Mouse (Mus musculus): Measurements from ENCODE around the gene Hyls1. TPM values are rescaled to one million over a fixed set of nuclear protein-coding genes. Genes with fewer than 3 reads are reported as not detected.

The Hyls1 gene
- polyA plus RNA-seq, 1 experiment from 2014 or later, result 4.7 TPM

DNA sequence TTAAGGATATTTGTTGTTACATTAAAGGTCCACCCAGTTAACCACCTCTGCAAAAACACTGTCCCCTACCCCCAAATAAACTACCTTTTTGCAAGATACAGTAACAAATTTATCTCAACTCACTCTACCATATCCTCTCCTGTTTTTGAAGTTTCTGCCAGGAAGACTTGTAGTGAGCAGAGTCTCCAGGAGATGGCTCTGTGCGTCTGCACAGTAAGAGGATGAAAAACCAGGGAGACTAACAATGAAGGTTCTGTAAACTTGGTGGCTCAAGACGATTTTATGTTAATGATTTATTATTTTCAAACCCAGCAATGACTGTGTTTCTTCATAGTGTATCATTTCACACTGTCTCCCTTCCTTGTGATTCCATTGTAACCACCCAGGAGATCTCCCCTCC, 22.7 kb upstream of the Hyls1 start:
- Histone ChIP-seq H3K4me3 (ENCODE audit: low read depth, low read length) (no peak overlapping the region), H3K9ac (ENCODE audit: low read length) (no peak overlapping the region), H3K27me3 (ENCODE audit: control insufficient read depth, insufficient read depth, low read length) (no peaks in the 10 kb centered on the region), H3K27ac (replicated peaks) (no peak overlapping the region), H3K9me3 (ENCODE audit: control insufficient read depth, low read length) (no peaks in the 10 kb centered on the region), H3K36me3 (ENCODE audit: control insufficient read depth, insufficient read depth, low read length) (no peaks in the 10 kb centered on the region), H3K4me2 (replicated peaks; ENCODE audit: low read depth) (no peak overlapping the region), H3K4me1 (replicated peaks; ENCODE audit: control insufficient read depth, insufficient read depth) (no peaks in the 10 kb centered on the region)
- ATAC-seq (ENCODE audit: low FRiP score, low TSS enrichment), result no peak
- DNase-seq (ENCODE audit: low spot score), result no peak
- TF ChIP-seq CTCF (IDR thresholded peaks at IDR 0.05; ENCODE audit: low read depth) (peak; percentile 75), EP300 (optimal IDR thresholded peaks at IDR 0.05) (no peak)
- WGBS, result 5% methylated on average over 2 of the region's 2 CpGs

DNA sequence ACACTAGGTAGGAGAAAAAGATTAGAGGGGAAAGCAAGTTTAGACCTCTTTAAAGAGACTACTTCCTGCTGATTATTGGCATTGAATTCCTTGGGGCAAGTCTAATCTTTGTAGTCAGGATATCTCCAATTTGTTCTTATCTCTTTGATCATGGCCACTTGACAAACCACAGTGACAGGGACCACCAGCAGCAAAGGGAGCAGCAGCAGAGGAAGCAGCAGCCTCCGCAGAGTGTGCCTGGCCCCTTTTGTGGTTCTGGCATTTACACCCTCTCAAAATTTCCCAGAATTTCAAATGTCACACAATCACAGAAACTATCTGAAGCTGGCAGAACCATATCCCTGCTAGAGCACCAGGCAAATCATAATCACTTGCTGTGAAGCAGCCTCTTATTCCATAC, 17.5 kb upstream of the Hyls1 start:
- Histone ChIP-seq H3K27ac (replicated peaks) (no peak overlapping the region), H3K4me3 (ENCODE audit: low read depth, low read length) (no peak overlapping the region), H3K27me3 (ENCODE audit: control insufficient read depth, insufficient read depth, low read length) (no peaks in the 10 kb centered on the region), H3K9ac (ENCODE audit: low read length) (no peak overlapping the region), H3K36me3 (ENCODE audit: control insufficient read depth, insufficient read depth, low read length) (no peaks in the 10 kb centered on the region), H3K4me1 (replicated peaks; ENCODE audit: control insufficient read depth, insufficient read depth) (no peaks in the 10 kb centered on the region), H3K4me2 (replicated peaks; ENCODE audit: low read depth) (no peak overlapping the region), H3K9me3 (ENCODE audit: control insufficient read depth, low read length) (no peaks in the 10 kb centered on the region)
- DNase-seq (ENCODE audit: low spot score) (no peak), ATAC-seq (ENCODE audit: low FRiP score, low TSS enrichment) (no peak)
- WGBS, result 55% methylated on average over 1 of the region's 1 CpGs
- TF ChIP-seq EP300 (optimal IDR thresholded peaks at IDR 0.05), result no peak
- no peak for TF ChIP-seq CTCF (IDR thresholded peaks at IDR 0.05; ENCODE audit: low read depth)

DNA sequence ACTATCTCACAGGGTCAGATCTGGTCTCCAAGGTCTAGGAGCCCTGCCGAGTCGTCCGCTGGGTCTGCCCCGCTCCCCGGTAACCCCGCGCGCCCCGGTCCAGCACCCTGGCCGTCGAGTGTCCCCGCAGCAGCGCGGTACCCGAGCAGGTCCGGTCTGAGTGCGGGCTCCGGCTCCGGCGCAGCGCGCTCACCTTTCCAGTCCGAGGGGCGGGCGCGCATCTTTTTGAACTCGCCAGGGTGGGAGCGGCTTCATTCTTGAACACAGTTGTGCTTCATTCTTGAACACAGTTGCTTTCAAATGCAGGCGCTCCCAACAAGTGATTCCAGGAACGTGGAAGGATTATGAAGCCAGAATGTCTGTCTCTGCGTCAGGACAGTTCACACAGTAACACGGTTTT, 4.2 kb upstream of the Hyls1 start:
- H3K27ac ChIP-seq (replicated peaks), result no peak overlapping the region
- no peak for DNase-seq (ENCODE audit: low spot score)
- H3K4me1 ChIP-seq (replicated peaks; ENCODE audit: control insufficient read depth, insufficient read depth), result no peaks in the 10 kb centered on the region
- TF ChIP-seq EP300 (optimal IDR thresholded peaks at IDR 0.05) (no peak), CTCF (IDR thresholded peaks at IDR 0.05; ENCODE audit: low read depth) (no peak)
- no peak for ATAC-seq (ENCODE audit: low FRiP score, low TSS enrichment)
- no peaks in the 10 kb centered on the region for H3K36me3 ChIP-seq (ENCODE audit: control insufficient read depth, insufficient read depth, low read length)
- no peaks in the 10 kb centered on the region for H3K27me3 ChIP-seq (ENCODE audit: control insufficient read depth, insufficient read depth, low read length)
- H3K9me3 ChIP-seq (ENCODE audit: control insufficient read depth, low read length), result no peaks in the 10 kb centered on the region
- H3K4me3 ChIP-seq (ENCODE audit: low read depth, low read length), result no peak overlapping the region
- H3K4me2 ChIP-seq (replicated peaks; ENCODE audit: low read depth), result no peak overlapping the region
- H3K9ac ChIP-seq (ENCODE audit: low read length), result 0 out of 2 replicates have a peak overlapping the region, but pooled peaks have one; percentile 31
- 3% methylated on average over 32 of the region's 32 CpGs for WGBS

DNA sequence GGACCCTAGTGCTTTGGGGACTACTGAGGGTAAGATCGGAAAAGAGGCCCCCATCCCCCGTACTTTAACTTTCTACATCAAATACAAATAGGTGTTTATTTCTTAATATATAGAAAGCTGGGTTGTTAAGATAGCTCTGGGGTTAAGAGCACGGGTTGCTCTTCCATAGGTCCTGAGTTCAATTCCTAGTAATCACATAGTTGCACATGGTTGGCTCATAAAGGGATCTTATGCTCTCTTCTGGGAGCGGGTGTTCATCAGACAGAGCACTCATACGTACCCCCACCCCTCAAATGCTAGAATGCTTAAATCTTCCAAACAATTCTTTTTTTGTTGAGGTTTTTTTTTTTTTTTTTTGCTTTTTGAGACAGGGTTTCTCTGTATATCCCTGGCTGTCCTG, 465 bp upstream of the Hyls1 start:
- TF ChIP-seq EP300 (optimal IDR thresholded peaks at IDR 0.05) (no peak), CTCF (IDR thresholded peaks at IDR 0.05; ENCODE audit: low read depth) (no peak)
- H3K4me3 ChIP-seq (ENCODE audit: low read depth, low read length), result peak overlapping the region; percentile 80
- peak overlapping the region; percentile 90 for H3K4me2 ChIP-seq (replicated peaks; ENCODE audit: low read depth)
- H3K4me1 ChIP-seq (replicated peaks; ENCODE audit: control insufficient read depth, insufficient read depth), result no peaks in the 10 kb centered on the region
- no peak for DNase-seq (ENCODE audit: low spot score)
- no peaks in the 10 kb centered on the region for H3K36me3 ChIP-seq (ENCODE audit: control insufficient read depth, insufficient read depth, low read length)
- no peak for ATAC-seq (ENCODE audit: low FRiP score, low TSS enrichment)
- no peak overlapping the region for H3K27ac ChIP-seq (replicated peaks)
- no peak overlapping the region for H3K9ac ChIP-seq (ENCODE audit: low read length)
- no peaks in the 10 kb centered on the region for H3K27me3 ChIP-seq (ENCODE audit: control insufficient read depth, insufficient read depth, low read length)
- WGBS, result 14% methylated on average over 5 of the region's 5 CpGs
- H3K9me3 ChIP-seq (ENCODE audit: control insufficient read depth, low read length), result no peaks in the 10 kb centered on the region

DNA sequence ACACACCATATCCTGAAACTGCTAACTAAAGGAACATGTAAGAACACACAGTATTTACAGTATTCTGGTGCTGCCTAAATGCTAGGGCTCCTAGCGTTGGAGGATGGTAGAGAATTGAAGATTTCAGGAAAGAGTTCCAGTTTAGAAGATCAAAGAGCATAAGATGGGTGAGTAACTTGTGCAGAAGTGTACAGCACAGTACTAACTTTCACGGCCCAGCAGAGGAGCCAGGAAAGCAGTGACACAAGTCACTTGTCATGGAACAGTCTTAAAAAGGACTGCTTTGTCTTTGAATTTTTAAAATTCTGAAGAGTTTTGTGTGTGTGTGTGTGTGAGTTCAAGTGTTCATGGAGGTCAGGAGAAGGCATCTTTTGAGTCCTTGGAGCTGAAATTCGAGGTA, 2.2 kb downstream of the Hyls1 start:
- Histone ChIP-seq H3K4me1 (replicated peaks; ENCODE audit: control insufficient read depth, insufficient read depth) (no peaks in the 10 kb centered on the region), H3K36me3 (ENCODE audit: control insufficient read depth, insufficient read depth, low read length) (no peaks in the 10 kb centered on the region), H3K27ac (replicated peaks) (no peak overlapping the region), H3K9ac (ENCODE audit: low read length) (no peak overlapping the region), H3K9me3 (ENCODE audit: control insufficient read depth, low read length) (no peaks in the 10 kb centered on the region), H3K4me2 (replicated peaks; ENCODE audit: low read depth) (no peak overlapping the region), H3K27me3 (ENCODE audit: control insufficient read depth, insufficient read depth, low read length) (no peaks in the 10 kb centered on the region), H3K4me3 (ENCODE audit: low read depth, low read length) (no peak overlapping the region)
- no peak for DNase-seq (ENCODE audit: low spot score)
- WGBS, result 83% methylated on average over 3 of the region's 3 CpGs
- ATAC-seq (ENCODE audit: low FRiP score, low TSS enrichment), result no peak
- TF ChIP-seq EP300 (optimal IDR thresholded peaks at IDR 0.05) (no peak), CTCF (IDR thresholded peaks at IDR 0.05; ENCODE audit: low read depth) (no peak)

DNA sequence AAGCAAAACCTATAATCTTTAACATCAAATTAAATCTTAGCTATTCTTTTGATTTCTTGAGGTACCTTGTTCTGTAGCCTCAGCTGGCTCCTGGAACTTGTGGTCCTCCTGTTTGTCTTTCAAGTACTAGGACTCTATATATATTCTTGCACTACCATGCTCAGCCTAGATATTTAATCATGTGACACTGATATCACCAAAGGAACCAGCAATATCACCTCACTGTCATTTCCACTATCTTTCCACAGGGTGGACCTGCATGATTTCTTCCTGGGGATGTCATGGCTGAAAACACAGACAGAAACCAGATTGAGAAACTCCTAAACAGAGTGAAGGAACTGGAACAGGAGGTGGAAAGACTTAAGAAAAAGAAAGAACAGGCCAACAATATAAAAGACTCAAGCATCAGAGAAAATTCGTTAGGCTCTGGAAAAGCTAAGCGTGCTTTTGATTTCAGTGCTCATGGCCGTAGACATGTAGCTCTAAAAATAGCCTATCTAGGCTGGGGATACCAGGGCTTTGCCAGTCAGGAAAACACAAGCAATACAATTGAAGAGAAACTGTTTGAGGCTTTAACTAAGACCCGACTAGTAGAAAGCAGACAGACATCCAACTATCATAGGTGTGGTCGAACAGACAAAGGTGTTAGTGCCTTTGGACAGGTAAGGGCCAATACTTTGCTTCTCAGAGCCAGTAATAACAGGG, 5.5 kb downstream of the Hyls1 start:
- Histone ChIP-seq H3K9me3 (ENCODE audit: control insufficient read depth, low read length) (no peaks in the 10 kb centered on the region), H3K9ac (ENCODE audit: low read length) (no peak overlapping the region), H3K4me3 (ENCODE audit: low read depth, low read length) (no peak overlapping the region), H3K27ac (replicated peaks) (no peak overlapping the region), H3K27me3 (ENCODE audit: control insufficient read depth, insufficient read depth, low read length) (no peaks in the 10 kb centered on the region), H3K4me2 (replicated peaks; ENCODE audit: low read depth) (no peak overlapping the region), H3K36me3 (ENCODE audit: control insufficient read depth, insufficient read depth, low read length) (no peaks in the 10 kb centered on the region), H3K4me1 (replicated peaks; ENCODE audit: control insufficient read depth, insufficient read depth) (no peaks in the 10 kb centered on the region)
- ATAC-seq (ENCODE audit: low FRiP score, low TSS enrichment), result no peak
- 88% methylated on average over 5 of the region's 5 CpGs for WGBS
- DNase-seq (ENCODE audit: low spot score), result no peak
- no peak for TF ChIP-seq EP300 (optimal IDR thresholded peaks at IDR 0.05)
- no peak for TF ChIP-seq CTCF (IDR thresholded peaks at IDR 0.05; ENCODE audit: low read depth)

Measured in stomach, postnatal 0 days (tissue).